Mouse (Mus musculus) CD4-positive helper T cell, adult 2 months (primary cell): ENCODE data around the gene Galnt7.
A peak's percentile ranks its signal among the peaks of the same experiment; 100 is the strongest.

Experiments
- DNase-seq: peaks from one replicate; pipeline ENCODE4 v3.0.0-alpha.2; 2012; ENCODE audit warnings: low read depth, missing footprints, low spot score

Gene Galnt7

DNA sequence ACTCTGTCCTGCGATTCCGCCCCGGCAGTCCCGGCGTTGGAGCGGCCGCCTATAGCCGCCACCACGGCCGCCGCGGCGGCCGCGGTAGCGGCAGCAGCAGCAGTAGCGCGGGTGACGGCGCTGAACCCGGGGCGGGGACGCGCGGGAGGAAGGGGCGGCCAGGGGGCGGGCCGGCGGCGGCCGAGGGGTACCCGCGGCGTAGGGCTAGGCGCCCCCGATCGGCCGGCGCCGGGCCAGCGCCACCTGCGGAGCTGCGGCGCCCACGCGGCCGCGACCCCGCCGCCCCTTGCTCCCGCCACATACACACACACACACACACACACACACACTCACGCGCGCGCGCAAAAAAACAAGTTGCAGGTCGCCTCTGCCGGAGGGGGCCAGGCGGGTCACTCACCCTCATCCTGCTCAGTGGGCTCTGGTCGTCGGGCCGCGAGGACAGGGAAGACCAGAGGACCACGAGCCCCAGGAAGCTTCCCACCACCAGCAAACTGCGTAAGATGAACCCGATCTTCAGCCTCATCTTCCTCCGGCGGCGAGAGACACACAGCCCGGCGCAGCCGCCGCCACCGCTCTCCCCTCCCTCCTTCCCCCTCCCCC lies at the start of gene Galnt7:
TSS of gene Galnt7 (minus strand) at position 577 of the 600 bp plus-strand sequence.
- DNase-seq: peak; percentile 84

DNA sequence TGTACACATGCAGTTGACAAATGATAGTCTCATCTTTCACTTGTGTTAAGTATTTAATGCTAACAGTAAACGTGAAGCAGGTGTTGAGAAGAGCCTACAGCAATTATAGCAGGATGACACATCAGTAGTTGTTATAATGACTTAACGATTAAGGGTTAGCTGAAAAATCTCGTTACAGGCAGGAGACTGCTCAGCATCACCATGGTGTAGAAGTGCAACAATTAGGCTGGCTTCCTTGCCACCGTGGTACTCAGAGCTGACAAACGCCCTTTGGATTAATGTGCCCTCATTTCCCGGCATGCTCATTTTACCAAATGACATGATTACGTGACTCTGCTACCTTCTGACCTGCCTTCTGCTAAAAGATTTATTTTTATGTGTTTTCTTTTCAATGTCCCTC lies 35.8 kb upstream of the Galnt7 start:
- no peak for DNase-seq

DNA sequence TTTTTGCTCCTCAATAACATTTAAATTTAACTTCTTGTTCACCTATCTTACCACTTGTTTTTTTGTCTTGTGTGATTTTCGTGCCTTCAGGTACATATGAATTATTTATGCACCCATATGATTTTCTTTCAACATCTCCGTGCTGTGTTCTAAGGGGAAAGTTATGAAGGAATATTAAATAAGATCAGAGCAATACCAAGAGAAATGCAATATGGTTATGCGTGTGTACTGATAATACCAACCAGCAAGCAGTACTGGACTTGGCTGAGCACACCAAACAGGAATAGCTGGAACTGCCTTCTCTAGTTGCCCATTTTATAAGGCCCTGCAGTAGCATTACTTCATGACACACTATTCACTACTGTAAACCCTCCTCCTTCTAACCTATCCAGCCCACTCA lies 33.0 kb upstream of the Galnt7 start:
- no peak for DNase-seq

DNA sequence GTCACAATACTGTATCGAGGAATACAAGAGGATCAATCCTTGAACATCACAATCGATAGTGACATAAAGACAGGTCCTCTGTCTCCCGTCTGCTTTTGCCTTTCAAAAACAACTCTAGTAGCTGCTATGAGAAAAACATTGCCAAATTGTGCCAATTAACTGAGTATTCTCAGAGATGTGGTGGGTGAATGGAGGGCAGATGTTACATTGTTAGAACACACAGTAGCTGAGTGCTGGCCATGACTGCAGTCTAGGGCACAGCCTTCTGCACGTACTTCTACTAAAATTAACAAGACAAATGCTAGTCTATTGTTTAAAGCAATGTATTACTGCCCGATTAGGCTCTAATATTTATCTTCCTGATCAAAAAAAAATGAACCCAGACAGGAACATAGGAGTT lies 27.2 kb upstream of the Galnt7 start:
- no peak for DNase-seq

DNA sequence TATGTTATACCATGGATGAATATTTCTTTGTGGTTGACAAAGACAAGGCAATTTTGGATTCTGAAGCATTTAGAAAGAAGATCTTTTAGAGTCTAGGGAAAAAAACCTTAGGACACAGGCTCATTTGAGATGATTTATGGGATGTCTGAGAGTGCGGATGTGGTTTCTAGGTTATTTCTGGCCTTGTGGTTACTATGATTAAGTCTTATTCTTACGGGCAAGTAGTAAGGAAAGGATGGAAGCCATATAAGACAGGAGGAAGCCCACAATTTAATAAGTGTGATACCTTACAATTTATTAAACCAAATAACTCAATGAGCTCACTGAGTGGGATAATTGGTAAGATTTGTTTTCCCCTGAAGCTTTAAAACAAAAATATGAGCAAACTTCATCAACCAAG lies 11.3 kb upstream of the Galnt7 start:
- no peak for DNase-seq

DNA sequence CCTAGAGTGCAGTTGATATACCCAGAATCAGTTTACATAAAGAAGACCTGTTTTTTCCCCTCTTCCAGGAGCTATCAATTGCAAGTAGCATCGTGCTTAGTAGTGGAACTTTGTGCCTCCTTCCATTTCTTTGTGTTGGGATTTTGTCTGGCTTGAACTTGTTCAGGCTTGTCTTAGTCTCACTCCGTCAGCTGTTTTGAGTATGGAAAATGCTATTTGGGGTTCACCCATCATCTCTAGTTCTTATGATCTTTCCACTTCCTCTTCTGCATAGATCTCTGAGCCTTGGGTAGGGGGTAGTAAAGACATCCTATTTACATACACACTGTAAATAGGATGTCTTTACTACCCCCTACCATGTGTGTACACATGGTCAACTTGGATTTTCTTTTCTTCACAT lies 7.2 kb upstream of the Galnt7 start:
- DNase-seq: no peak

DNA sequence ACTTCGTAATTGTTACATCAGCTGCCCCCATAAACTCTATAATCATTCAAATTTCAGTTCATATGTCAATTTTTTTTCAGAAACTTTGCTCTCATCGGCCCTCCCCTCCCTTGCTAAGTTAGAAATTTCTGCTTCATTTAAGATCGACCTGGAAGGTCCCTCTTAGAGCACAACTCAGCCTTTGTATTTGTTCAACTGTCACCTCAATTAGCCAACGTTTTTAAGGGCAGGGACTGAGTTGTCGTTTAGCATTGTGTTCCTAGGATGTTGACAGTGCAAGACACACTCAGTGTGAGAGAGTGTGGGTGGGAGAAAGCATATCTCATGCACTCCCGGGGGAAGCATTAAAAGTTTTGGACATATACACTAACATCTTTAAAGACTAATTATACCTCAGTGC lies 3.6 kb upstream of the Galnt7 start:
- no peak for DNase-seq

DNA sequence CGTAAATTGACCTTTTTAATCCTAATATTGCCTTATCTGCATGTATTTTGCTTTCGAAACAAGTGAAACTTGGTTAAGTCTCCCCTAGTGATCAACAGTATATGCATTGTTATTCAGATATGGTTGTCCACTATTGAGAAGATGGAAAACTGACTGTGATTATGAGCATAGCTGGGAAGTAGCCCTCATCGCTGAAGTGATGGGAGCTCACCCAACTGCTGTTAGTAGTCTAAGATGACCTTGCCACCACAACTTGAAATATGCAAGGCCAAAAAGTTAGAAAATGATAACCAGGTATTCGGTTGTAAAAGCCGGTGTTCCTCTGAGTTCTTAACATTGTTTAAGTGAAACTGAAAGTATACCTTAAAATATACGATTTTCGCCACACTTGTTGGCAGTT lies 1.3 kb upstream of the Galnt7 start:
- DNase-seq: peak; percentile 25

DNA sequence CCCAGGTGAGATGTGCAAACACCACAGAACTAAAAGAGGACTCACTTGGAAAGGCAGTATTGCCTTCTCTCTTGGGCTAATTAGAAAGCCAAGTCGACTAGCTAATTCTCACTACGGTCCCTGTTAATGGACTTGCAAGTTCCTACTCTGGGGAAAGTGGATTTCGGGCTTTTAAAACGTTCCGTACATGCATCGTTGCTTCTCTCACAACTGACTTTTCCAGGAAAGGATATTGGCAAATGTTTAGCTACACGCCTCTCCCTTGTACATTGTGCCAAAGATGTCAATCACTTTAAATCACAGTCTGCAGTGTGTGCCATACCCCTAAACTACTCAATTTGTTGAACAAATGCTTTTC lies 915 bp upstream of the Galnt7 start:
- no peak for DNase-seq

DNA sequence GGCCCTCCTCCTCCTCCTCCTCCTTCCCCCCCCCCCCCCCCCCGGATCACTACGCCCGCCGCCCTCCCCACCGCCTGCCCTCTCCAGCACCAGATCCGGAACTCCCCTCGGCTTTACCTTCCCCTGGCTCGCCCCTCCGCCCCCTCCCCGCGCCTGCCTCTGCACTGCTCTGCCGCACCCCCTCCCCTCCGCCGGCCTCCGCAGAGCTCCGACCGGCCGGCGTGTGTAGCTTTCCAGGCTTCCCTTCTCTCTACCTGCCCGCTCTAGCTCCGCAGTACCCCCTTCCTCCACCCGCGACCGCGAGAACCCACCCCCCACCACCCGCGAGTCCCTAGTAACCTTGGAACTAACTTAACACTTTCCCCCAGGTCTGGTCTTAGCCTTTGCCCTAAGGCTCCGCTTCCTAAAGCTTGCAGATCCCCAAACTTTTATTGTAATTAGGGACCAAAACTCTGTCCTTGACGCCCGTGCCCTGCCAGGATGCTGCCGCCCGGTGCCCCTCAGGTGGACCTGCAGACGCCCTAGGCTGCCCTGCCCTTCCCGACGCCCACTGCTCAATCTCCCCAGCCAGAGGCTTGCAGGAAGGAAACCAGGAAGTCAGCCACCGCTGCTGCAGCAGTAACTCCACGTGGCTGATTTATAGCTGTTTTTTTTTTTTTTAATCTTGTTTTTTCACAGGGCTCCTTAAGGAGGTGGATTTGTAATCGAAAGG lies 380 bp upstream of the Galnt7 start:
- peak; percentile 72 for DNase-seq

DNA sequence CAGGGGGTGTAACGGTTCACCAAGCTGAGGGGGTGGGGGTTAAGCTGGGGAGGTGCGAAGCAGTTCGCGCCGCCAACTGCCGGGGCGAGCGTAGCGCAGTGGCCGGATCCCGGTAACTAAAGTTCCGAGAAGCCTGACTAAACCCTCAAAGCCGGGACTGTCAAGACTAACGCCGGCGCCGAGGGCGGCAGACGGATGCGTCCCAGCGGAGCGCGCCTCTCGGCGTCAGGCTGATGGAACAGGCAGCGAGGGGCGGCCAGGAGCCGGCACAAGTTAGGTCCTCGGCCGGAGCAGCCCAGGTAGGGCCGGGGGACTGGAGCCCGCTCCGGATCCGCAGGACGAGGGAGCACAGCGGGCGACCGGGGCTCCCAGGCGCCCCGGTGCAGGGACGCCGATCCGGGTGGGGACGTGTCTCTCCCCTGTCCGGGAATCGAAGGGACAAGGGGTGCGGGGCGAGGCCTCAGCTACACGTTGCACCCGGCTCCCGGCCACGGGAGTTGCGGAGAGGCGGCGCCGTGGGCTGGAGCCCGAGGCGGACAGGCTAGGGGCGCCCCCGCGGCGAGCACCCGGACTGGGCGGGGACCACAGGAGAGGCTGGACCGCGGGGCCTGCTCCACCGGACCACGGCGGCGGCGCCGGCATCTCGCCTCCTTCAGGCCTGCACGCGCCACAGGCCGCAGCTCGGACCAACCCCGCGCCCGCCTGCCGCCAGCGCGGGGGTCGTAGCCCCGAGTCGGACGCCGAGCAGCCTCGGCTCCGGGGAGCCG lies 960 bp downstream of the Galnt7 start:
- DNase-seq: peak; percentile 62

DNA sequence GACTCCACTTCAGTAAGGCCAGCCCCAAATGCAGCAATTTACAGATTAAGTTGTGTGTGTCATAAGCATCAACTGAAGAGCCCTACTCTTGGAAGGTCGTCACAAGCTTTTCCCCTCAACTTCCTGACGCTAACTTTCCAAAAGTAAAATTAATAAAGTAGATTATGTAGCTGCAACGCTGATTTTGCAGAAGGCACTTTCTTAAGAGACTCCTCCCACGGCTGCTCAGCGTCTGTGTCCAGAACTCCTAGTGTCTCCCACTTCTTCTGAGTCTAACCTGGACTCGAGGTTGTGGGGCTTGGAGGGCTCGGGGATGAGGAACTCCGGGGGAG lies 1.5 kb downstream of the Galnt7 start:
- DNase-seq: no peak

DNA sequence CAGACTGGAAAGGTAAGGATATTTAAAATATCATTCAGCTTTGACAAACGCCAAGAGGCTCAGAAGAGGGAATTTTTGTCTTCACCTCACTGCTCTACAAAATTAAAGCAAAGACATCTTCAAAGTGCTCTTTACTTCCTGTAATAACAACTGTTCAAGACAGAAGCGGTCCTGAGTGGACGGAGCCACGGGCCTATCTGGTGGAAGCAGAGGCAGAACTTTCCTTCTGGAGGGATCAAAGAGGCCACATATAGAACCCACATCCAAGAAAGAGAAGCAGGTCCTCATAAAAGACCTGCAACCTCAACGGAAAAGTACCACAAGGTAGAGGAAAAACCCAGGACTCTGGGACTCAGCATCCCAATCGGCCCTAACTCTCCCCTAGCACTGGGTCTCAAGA lies 2.6 kb downstream of the Galnt7 start:
- peak; percentile 46 for DNase-seq

DNA sequence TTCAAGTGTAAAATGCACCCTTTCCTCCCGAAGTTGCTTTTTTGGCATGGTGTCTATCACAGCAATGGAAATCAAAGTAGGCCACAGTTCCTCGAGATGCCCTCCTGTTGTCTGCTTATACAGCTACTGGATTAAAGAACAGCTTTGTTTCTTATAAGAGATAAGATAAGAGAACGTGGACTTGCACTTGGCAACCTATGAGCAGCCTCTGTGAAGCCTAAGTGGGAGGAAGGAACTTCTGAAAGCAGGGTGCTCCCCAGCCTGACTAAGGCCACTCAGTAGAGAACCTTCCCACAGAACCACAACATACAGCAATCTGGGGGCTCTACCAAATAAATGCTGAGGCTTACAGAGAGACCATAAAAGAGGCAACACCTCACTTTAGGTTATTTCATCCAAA lies 5.3 kb downstream of the Galnt7 start:
- DNase-seq: no peak

DNA sequence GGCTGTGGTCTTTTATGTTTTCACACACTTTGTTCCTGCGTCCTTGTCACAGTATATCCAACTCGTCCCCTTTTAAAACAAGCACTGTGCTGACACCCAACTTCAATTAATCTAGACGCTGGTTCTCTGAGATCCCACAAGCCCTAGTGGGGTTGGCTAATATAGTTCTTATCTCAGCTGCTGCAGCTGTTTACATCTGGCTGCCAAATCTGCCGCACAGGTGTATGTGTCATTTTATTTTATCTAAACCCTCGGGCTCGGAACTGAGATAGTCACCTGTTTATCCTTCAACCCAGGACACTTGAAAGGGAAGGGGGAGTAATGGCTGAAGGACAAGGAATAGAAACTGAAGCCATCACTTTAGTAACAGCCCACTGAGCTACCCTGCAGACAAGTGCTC lies 8.6 kb downstream of the Galnt7 start:
- no peak for DNase-seq

DNA sequence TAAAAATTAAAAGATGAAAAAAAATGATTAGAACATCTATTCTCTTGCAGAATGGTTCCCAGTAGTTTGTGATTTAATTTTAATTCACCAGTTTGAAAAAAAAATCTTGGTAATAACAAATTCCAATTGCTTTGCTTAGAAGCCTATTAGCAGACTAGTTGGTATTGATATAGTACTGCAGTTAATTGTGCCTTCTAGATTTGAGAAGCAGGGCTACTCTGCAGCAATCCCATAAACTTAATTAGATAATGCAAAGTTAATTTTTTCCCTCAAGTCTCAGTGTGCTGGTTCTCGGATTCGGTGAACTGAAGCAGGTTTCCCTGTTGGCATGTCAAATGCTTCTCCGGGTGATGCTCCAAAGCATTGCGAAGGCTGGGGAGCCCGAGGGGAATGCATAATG lies 10.1 kb downstream of the Galnt7 start:
- no peak for DNase-seq

DNA sequence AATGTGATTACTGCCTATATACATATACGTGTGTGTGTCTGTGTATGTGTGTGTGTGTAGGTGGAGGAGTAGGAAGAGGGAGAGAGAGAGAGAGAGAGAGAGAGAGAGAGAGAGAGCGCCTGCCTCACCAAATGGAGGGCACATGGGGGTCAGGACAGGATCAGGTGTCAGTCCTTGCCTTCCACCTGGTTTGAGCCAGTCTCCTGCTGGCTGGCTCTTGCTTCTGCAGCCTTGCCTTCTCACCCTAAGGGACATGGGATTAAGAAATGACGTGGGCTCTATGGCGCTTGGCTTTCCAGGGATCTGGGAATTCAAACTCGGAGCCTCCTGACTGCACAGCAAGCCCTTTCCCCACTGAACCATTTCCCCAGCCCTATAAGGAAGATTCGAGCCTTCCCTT lies 13.9 kb downstream of the Galnt7 start:
- no peak for DNase-seq

DNA sequence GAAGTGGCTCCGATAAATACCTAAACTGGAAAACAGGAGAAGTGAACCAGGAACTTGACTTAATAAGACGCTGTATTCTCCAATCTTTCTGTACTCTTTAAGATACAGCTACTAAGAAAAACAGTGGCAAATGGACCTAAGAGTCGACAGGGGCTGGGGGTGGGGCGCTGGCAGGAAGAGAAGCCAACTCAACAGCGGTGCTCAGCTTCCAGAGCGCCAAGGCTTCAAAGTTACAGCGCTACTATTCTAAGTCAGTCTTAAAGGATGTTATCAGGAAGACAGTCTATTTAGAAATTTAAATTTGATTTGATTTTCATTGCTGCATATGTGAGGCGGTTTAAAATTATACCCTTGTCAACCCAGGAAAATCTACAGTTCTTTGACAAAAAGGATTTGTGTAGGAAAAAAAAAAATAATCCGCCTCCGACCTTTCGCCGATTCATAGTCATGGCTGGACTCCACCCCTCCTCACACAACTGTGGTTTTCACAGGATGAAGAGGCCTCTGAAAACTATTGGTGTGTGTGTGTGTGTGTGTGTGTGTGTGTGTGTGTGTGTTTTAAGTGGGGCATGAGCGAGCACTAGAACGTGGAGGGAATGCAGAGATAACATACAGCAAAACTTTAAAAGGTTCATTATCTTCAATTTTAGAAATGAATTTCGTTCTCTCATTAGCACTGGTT lies 15.1 kb downstream of the Galnt7 start:
- peak; percentile 66 for DNase-seq

DNA sequence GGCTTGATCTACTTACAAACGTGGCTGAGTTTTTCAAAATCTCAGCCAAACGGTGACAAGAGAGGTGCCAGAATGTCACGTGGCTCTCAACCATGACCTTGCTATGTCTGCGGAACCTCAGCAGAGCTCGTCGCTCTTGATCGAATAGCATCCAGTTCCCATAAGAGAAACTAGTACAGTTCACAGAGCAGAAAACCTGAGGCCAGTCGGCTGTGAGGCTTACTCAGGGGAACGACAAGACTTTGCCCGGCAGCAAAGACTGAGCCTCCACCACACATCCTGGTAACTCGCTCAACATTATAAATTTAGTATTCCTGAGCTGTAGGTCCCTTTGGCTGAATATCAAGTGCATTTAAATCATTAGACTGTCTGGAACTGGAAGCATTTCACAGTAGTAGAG lies 16.1 kb downstream of the Galnt7 start:
- no peak for DNase-seq

DNA sequence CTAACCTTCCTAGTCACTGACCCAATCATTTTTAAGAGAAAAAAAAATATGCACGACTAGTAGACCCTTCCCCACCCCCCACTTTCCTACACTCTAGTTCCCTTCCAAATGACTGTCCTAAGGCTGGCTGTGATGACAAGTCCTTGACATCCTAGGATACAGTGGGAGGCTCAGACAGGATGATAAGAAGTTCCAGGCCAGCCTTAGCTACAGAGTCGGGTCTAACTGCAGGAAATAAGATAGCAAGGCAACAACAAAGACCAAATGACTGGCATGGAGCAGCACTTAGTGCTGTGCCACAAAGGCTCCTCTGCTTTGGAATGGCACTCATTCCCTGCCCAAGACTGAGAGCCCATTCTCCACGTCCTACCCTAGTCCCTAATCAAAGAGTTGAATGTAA lies 16.6 kb downstream of the Galnt7 start:
- DNase-seq: no peak

DNA sequence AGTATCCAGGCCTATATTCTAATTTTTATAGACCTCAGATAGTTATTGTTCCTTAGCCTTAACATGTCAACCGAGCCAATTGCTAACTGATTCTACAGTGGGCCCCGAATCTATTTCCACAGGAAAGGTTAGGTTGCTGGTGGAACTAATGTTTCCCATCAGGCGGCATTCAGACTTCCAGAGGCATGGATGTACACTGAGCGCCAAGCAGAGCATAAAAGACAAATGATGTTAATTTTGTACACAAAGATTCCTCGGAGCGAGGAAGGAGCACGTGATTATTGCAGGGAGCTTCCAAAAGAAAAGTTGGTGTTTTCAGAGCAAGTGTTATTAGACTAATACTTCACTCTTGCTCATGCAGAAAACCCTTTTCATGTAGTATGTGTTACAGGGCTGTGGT lies 21.1 kb downstream of the Galnt7 start:
- DNase-seq: no peak

DNA sequence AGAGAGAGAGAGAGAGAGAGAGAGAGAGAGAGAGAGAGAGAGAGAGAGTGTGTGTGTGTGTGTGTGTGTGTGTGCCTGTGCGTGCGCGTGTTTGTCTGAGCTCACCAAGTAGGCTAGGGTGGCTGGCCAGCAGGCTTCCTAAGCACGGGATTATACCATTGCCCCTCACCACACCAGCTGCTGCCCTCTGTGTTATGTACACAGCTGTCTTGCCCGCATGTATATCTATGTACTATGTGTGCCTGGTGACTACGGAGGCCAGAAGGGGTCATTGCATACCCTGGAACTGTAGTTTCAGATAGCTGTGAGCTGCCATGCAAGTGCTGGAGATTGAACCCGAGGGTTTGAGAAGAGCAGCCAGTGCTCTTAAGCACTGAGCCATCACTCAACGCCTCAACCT lies 22.7 kb downstream of the Galnt7 start:
- no peak for DNase-seq
